Comparison of ENCODE assay signal across 8 mouse cellular contexts in the genomic region with DNA sequence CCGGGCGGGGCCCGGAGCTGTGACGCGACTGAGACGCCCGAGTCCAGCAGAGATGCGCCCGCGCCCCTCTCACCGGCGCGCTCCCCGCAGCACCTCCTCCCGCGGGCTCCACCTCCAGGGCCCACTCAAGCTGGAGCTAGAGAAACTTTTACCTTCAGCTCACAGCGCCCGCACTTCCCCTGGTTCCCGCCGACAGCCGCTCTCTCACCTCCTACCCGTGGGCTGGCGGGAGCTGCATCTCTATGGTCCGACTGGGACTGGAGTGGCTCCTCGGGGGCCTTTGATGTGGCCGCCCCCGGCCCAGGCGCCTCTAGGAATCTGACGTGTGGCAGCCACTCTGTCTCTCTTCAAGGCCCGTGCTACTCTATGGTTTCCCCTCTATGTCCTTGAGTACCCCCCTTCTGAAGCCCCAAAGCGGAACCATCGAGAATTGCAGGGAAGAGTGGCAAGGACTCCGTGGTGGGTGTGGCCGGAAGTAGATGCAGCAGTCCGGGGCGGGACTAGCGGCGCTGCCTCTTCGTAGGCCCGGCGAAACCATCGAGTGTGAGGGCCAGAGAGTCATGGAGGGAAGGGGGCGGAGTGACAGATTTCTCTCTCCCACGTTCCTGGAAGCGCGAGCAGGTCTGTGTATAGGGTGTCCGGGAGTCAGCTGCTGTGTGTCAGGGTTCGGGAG. TPM values are rescaled to one million over a fixed set of nuclear protein-coding genes. Genes with fewer than 3 reads are reported as not detected.
DNase-seq lines count a peak whose midpoint lies in the region; ATAC-seq and TF ChIP-seq lines count a peak whose summit lies in the region.

A gene (minus strand): TSS at position 474 of the 673 bp plus-strand sequence.
A gene (plus strand): TSS at position 517 of the 673 bp plus-strand sequence.

- ATAC-seq in forebrain, embryonic 12.5 days (ENCODE audit: low FRiP score) = peak; percentile 99
- ATAC-seq in heart, postnatal 0 days (ENCODE audit: insufficient read depth, low read depth) = peak; percentile 98
- ATAC-seq in liver, embryonic 16.5 days (ENCODE audit: low read depth) = peak; percentile 92
- ATAC-seq in neural tube, embryonic 13.5 days (ENCODE audit: low read depth) = peak; percentile 99

- no peaks in the 10 kb centered on the region for H3K9me3 ChIP-seq in E14TG2a.4 (ENCODE audit: low read length)
- no peaks in the 10 kb centered on the region for H3K9me3 ChIP-seq in forebrain, embryonic 12.5 days
- H3K9me3 ChIP-seq in heart, postnatal 0 days (replicated peaks; ENCODE audit: control insufficient read depth, low read length) = no peaks in the 10 kb centered on the region
- no peaks in the 10 kb centered on the region for H3K9me3 ChIP-seq in liver, embryonic 16.5 days (replicated peaks; ENCODE audit: control insufficient read depth, low read length)
- no peaks in the 10 kb centered on the region for H3K9me3 ChIP-seq in neural tube, embryonic 13.5 days

- DNase-seq in c-Kit-positive CD71-positive TER-119-positive erythroid progenitor cells, embryonic 14.5 days (ENCODE audit: low spot score) = peak; percentile 95
- DNase-seq in heart, postnatal 0 days (ENCODE audit: low spot score) = peak; percentile 100
- peak; percentile 99 to 100 for DNase-seq in kidney, postnatal 4 days

- no peaks in the 10 kb centered on the region for H3K27me3 ChIP-seq in E14TG2a.4 (ENCODE audit: insufficient read depth, low read length)
- no peaks in the 10 kb centered on the region for H3K27me3 ChIP-seq in forebrain, embryonic 12.5 days
- no peaks in the 10 kb centered on the region for H3K27me3 ChIP-seq in heart, postnatal 0 days (ENCODE audit: control insufficient read depth, insufficient read depth, low read length)
- no peaks in the 10 kb centered on the region for H3K27me3 ChIP-seq in liver, embryonic 16.5 days (ENCODE audit: control insufficient read depth, insufficient read depth, low read depth, low read length)
- no peaks in the 10 kb centered on the region for H3K27me3 ChIP-seq in neural tube, embryonic 13.5 days
- H3K27me3 ChIP-seq in testis, adult 2 months (ENCODE audit: control insufficient read depth, insufficient read depth, low read length) = no peaks in the 10 kb centered on the region

- peak within 1 kb of the TSS; percentile 85 for H3K27ac ChIP-seq in forebrain, embryonic 12.5 days
- H3K27ac ChIP-seq in heart, postnatal 0 days (ENCODE audit: low read depth) = peak within 1 kb of the TSS; percentile 71
- H3K27ac ChIP-seq in liver, embryonic 16.5 days (ENCODE audit: low read length) = peak within 1 kb of the TSS; percentile 91
- peak within 1 kb of the TSS; percentile 87 for H3K27ac ChIP-seq in neural tube, embryonic 13.5 days (replicated peaks)
- H3K27ac ChIP-seq in testis, adult 2 months (ENCODE audit: control insufficient read depth, insufficient read depth, low read depth, low read length) = peak within 1 kb of the TSS; percentile 90

- TF ChIP-seq EP300 in heart, postnatal 0 days (IDR thresholded peaks at IDR 0.05; ENCODE audit: low read depth) = peak; percentile 93

- H3K36me3 ChIP-seq in E14TG2a.4 (ENCODE audit: insufficient read depth, low read length) = peaks cover 56% of the 10 kb centered on the region
- H3K36me3 ChIP-seq in forebrain, embryonic 12.5 days (replicated peaks) = peaks cover 36% of the 10 kb centered on the region
- peaks cover 26% of the 10 kb centered on the region for H3K36me3 ChIP-seq in heart, postnatal 0 days (replicated peaks; ENCODE audit: control insufficient read depth, insufficient read depth, low read length)
- H3K36me3 ChIP-seq in liver, embryonic 16.5 days (ENCODE audit: control insufficient read depth, insufficient read depth) = no peaks in the 10 kb centered on the region
- peaks cover 40% of the 10 kb centered on the region for H3K36me3 ChIP-seq in neural tube, embryonic 13.5 days
- H3K36me3 ChIP-seq in testis, adult 2 months (ENCODE audit: control insufficient read depth, insufficient read depth, low read length) = no peaks in the 10 kb centered on the region

- H3K4me3 ChIP-seq in E14TG2a.4 (replicated peaks; ENCODE audit: low read length) = peak within 1 kb of the TSS; percentile 99
- peak within 1 kb of the TSS; percentile 86 for H3K4me3 ChIP-seq in forebrain, embryonic 12.5 days (replicated peaks)
- peak within 1 kb of the TSS; percentile 79 for H3K4me3 ChIP-seq in heart, postnatal 0 days (ENCODE audit: low read depth, low read length)
- peak within 1 kb of the TSS; percentile 90 for H3K4me3 ChIP-seq in liver, embryonic 16.5 days (ENCODE audit: low read depth, low read length)
- H3K4me3 ChIP-seq in neural tube, embryonic 13.5 days = peak within 1 kb of the TSS; percentile 86
- H3K4me3 ChIP-seq in testis, adult 2 months (ENCODE audit: control insufficient read depth, low read depth, low read length) = peak within 1 kb of the TSS; percentile 99

- WGBS in forebrain, embryonic 12.5 days = under 1% methylated on average over 48 of the region's 48 CpGs
- WGBS in heart, postnatal 0 days = under 1% methylated on average over 39 of the region's 48 CpGs
- WGBS in liver, embryonic 16.5 days (ENCODE audit: insufficient replicate concordance) = under 1% methylated on average over 48 of the region's 48 CpGs
- WGBS in neural tube, embryonic 13.5 days = under 1% methylated on average over 48 of the region's 48 CpGs

- TF ChIP-seq POLR2A in testis, adult 2 months (IDR thresholded peaks at IDR 0.05; ENCODE audit: control insufficient read depth, low read depth, low read length) = no peak; the same call in 1 of the 2 replicates

- peak within 1 kb of the TSS; percentile 94 for H3K4me2 ChIP-seq in forebrain, embryonic 12.5 days
- H3K4me2 ChIP-seq in heart, postnatal 0 days (ENCODE audit: low read depth, low read length) = peak within 1 kb of the TSS; percentile 92
- peak within 1 kb of the TSS; percentile 83 for H3K4me2 ChIP-seq in liver, embryonic 16.5 days (ENCODE audit: low read depth, low read length)
- peak within 1 kb of the TSS; percentile 92 for H3K4me2 ChIP-seq in neural tube, embryonic 13.5 days

- H3K4me1 ChIP-seq in E14TG2a.4 (replicated peaks; ENCODE audit: low read depth, low read length) = peaks cover 53% of the 10 kb centered on the region
- peaks cover 26% of the 10 kb centered on the region for H3K4me1 ChIP-seq in forebrain, embryonic 12.5 days
- H3K4me1 ChIP-seq in heart, postnatal 0 days (ENCODE audit: control insufficient read depth, insufficient read depth) = peaks cover 25% of the 10 kb centered on the region
- peaks cover 22% of the 10 kb centered on the region for H3K4me1 ChIP-seq in liver, embryonic 16.5 days (ENCODE audit: control insufficient read depth, low read depth, low read length)
- H3K4me1 ChIP-seq in neural tube, embryonic 13.5 days (replicated peaks) = peaks cover 35% of the 10 kb centered on the region
- peaks cover 6% of the 10 kb centered on the region; the same call in 1 of the 2 replicates for H3K4me1 ChIP-seq in testis, adult 2 months (ENCODE audit: control insufficient read depth, insufficient read depth, low read length)

- TF ChIP-seq CTCF in E14TG2a.4 (conservative IDR thresholded peaks at IDR 0.05; ENCODE audit: low read length) = no peak
- TF ChIP-seq CTCF in heart, postnatal 0 days (IDR thresholded peaks at IDR 0.05; ENCODE audit: low read depth) = peak; percentile 9
- TF ChIP-seq CTCF in testis, adult 2 months (IDR thresholded peaks at IDR 0.05; ENCODE audit: control insufficient read depth, insufficient read depth, insufficient replicate concordance, low read depth, low read length) = no peak

- peak within 1 kb of the TSS; percentile 92 for H3K9ac ChIP-seq in forebrain, embryonic 12.5 days
- H3K9ac ChIP-seq in heart, postnatal 0 days (replicated peaks; ENCODE audit: low read depth, low read length) = peak within 1 kb of the TSS; percentile 70
- peak within 1 kb of the TSS; percentile 81 for H3K9ac ChIP-seq in liver, embryonic 16.5 days (ENCODE audit: low read depth, low read length)
- peak within 1 kb of the TSS; percentile 88 for H3K9ac ChIP-seq in neural tube, embryonic 13.5 days

RNA-seq across cellular contexts. Expression of the first gene that starts in this region (rescaled TPM):
- 10.6 and 10.8 TPM in 2 replicates for polyA plus RNA-seq in forebrain, embryonic 12.5 days (2016; fragmentation: Nextera tagmentation; extraction: Ambion mirVana)
- 5.6 and 6.8 TPM in 2 replicates for total RNA-seq in heart, postnatal 0 days (2014; rRNA removed; ENCODE audit: low replicate concordance)
- polyA plus RNA-seq in heart, postnatal 0 days (2015; fragmentation: Nextera tagmentation; extraction: Ambion mirVana) = 2.0 and 2.2 TPM in 2 replicates
- polyA plus RNA-seq in liver, embryonic 16.5 days (2015; fragmentation: Nextera tagmentation; extraction: Ambion mirVana) = 1.7 and 2.0 TPM in 2 replicates
- polyA plus RNA-seq in neural tube, embryonic 13.5 days (2015; fragmentation: Nextera tagmentation; extraction: Ambion mirVana) = 6.7 and 7.5 TPM in 2 replicates
- 7.5 and 7.9 TPM in 2 replicates for polyA plus RNA-seq in testis, adult 2 months (2012; rRNA removed)

RNA-seq across cellular contexts. Expression of the second gene that starts in this region (rescaled TPM):
- 18.3 and 18.5 TPM in 2 replicates for polyA plus RNA-seq in forebrain, embryonic 12.5 days (2016; fragmentation: Nextera tagmentation; extraction: Ambion mirVana)
- total RNA-seq in heart, postnatal 0 days (2014; rRNA removed; ENCODE audit: low replicate concordance) = 15.3 and 26.8 TPM in 2 replicates
- polyA plus RNA-seq in heart, postnatal 0 days (2015; fragmentation: Nextera tagmentation; extraction: Ambion mirVana) = 17.4 and 18.8 TPM in 2 replicates
- 8.4 and 8.5 TPM in 2 replicates for polyA plus RNA-seq in liver, embryonic 16.5 days (2015; fragmentation: Nextera tagmentation; extraction: Ambion mirVana)
- 21.7 and 22.2 TPM in 2 replicates for polyA plus RNA-seq in neural tube, embryonic 13.5 days (2015; fragmentation: Nextera tagmentation; extraction: Ambion mirVana)
- 4.5 and 5.2 TPM in 2 replicates for polyA plus RNA-seq in testis, adult 2 months (2012; rRNA removed)

Comparison
In these comparisons a context has a peak if more than half of its experiments do, and no peak if none do; other contexts are left out.
1. Peak in every context shown above with its lines: DNase-seq, ATAC-seq, H3K4me3 ChIP-seq and H3K27ac ChIP-seq.